ENCODE assay signal across 7 mouse cellular contexts in genomic region chr11:4836755-4837154, GRCm38 (mm10). TPM values are rescaled to one million over a fixed set of nuclear protein-coding genes. Genes with fewer than 3 reads are reported as not detected.
DNase-seq lines count a peak whose midpoint lies in the region; TF ChIP-seq lines count a peak whose summit lies in the region.

No protein-coding gene starts in this region.

- no peaks in the 10 kb centered on the region for H3K9me3 ChIP-seq in ES-Bruce4 (replicated peaks; ENCODE audit: control insufficient read depth, insufficient read depth, low read length, poor library complexity, severe bottlenecking)

- intact Hi-C loops in left cerebral cortex, adult 2 months (cut with DNase I), result loop anchor here (5.0 kb wide), 1 partner anchor 124 kb away; no protein-coding TSS in a partner anchor
- intact Hi-C loops in gastrocnemius, postnatal 14 days (cut with DNase I; ENCODE audit: low total_unique reads), result no loop called here
- intact Hi-C loops in left cerebral cortex, postnatal 25 days (cut with DNase I), result no loop called here

- no peak for DNase-seq in left cerebral cortex, adult 2 months (ENCODE audit: extremely low spot score in 1 of 2, low spot score in 2 of 2)
- DNase-seq in left cerebral cortex, adult 11 months (ENCODE audit: low spot score), result no peak
- peak; percentile 77 for DNase-seq in adrenal gland, postnatal 14 days
- DNase-seq in gastrocnemius, postnatal 14 days, result peak; percentile 35
- DNase-seq in left cerebral cortex, postnatal 25 days (ENCODE audit: low spot score in 2 of 2), result peak; percentile 38 to 41
- peak; percentile 30 for DNase-seq in right cerebral cortex, postnatal 4 days

- no peaks in the 10 kb centered on the region for H3K27me3 ChIP-seq in ES-Bruce4 (ENCODE audit: control insufficient read depth, insufficient read depth, low read length, poor library complexity, severe bottlenecking)

- no peak overlapping the region for H3K27ac ChIP-seq in left cerebral cortex, adult 2 months
- no peak overlapping the region for H3K27ac ChIP-seq in ES-Bruce4 (ENCODE audit: insufficient read depth, low read length)

- no peaks in the 10 kb centered on the region for H3K36me3 ChIP-seq in ES-Bruce4 (ENCODE audit: control insufficient read depth, insufficient read depth, low read length, poor library complexity, severe bottlenecking)

- no peak for TF ChIP-seq POLR2A in ES-Bruce4 (IDR thresholded peaks at IDR 0.05; ENCODE audit: insufficient read depth, low read length)

- H3K4me1 ChIP-seq in ES-Bruce4 (ENCODE audit: control insufficient read depth, insufficient read depth, low read length), result no peaks in the 10 kb centered on the region

- no peak for TF ChIP-seq EP300 in ES-Bruce4 (IDR thresholded peaks at IDR 0.05; ENCODE audit: insufficient read depth, low read depth, low read length)

- no peak overlapping the region for H3K9ac ChIP-seq in ES-Bruce4 (ENCODE audit: low read depth, poor library complexity, severe bottlenecking)

- H3K4me3 ChIP-seq in left cerebral cortex, adult 2 months, result no peak overlapping the region
- no peak overlapping the region for H3K4me3 ChIP-seq in ES-Bruce4 (ENCODE audit: low read depth, low read length)

- peak; percentile 80 for TF ChIP-seq CTCF in left cerebral cortex, adult 2 months (IDR thresholded peaks at IDR 0.05)
- TF ChIP-seq CTCF in ES-Bruce4 (IDR thresholded peaks at IDR 0.05; ENCODE audit: low read depth, low read length), result peak; percentile 45

RNA-seq across cellular contexts. Expression of gene Nf2, which starts 12.6 kb away (rescaled TPM):
- total RNA-seq in left cerebral cortex, adult 2 months (2021), result 10 to 100 TPM; 74.3 to 74.7 TPM
- 77.7 and 81.5 TPM in 2 replicates for polyA plus RNA-seq in ES-Bruce4 (2011; ENCODE audit: insufficient read depth, insufficient read length, low read depth, missing spikeins)
- 102 and 106 TPM in 2 replicates for total RNA-seq in adrenal gland, postnatal 14 days (2021)
- 10 to 100 TPM; 35.2 to 40.9 TPM for total RNA-seq in gastrocnemius, postnatal 14 days (2021)
- total RNA-seq in left cerebral cortex, postnatal 25 days (2021), result 10 to 100 TPM; 76.2 to 76.5 TPM

RNA-seq across cellular contexts. Expression of gene Nipsnap1, which starts 37.0 kb away (rescaled TPM):
- 10 to 100 TPM; 84.8 to 85.8 TPM for total RNA-seq in left cerebral cortex, adult 2 months (2021)
- 83.4 and 91.2 TPM in 2 replicates for polyA plus RNA-seq in ES-Bruce4 (2011; ENCODE audit: insufficient read depth, insufficient read length, low read depth, missing spikeins)
- 23.1 and 41.1 TPM in 2 replicates for total RNA-seq in adrenal gland, postnatal 14 days (2021)
- under 1 TPM; 0.84 to 0.90 TPM for total RNA-seq in gastrocnemius, postnatal 14 days (2021)
- 10 to 100 TPM; 76.3 to 86.3 TPM for total RNA-seq in left cerebral cortex, postnatal 25 days (2021)

RNA-seq across cellular contexts. Expression of gene Thoc5, which starts 58.4 kb away (rescaled TPM):
- total RNA-seq in left cerebral cortex, adult 2 months (2021), result 10 to 100 TPM; 37.4 to 38.9 TPM
- polyA plus RNA-seq in ES-Bruce4 (2011; ENCODE audit: insufficient read depth, insufficient read length, low read depth, missing spikeins), result 51.3 and 52.3 TPM in 2 replicates
- total RNA-seq in adrenal gland, postnatal 14 days (2021), result 29.9 and 34.6 TPM in 2 replicates
- 10 to 100 TPM; 11.4 to 13.0 TPM for total RNA-seq in gastrocnemius, postnatal 14 days (2021)
- total RNA-seq in left cerebral cortex, postnatal 25 days (2021), result 10 to 100 TPM; 34.4 to 37.6 TPM

Comparison
In these comparisons a context has a peak if more than half of its experiments do, and no peak if none do; other contexts are left out.
1. DNase-seq: peak in adrenal gland, postnatal 14 days (single experiment), gastrocnemius, postnatal 14 days (single experiment), left cerebral cortex, postnatal 25 days (2 of 2) and right cerebral cortex, postnatal 4 days (single experiment); none in left cerebral cortex, adult 2 months (0 of 2) and left cerebral cortex, adult 11 months (single experiment).
2. RNA of gene Nipsnap1, which starts 37.0 kb away (total RNA-seq): 76.3 to 86.3 TPM in left cerebral cortex, postnatal 25 days, 84.8 to 85.8 TPM in left cerebral cortex, adult 2 months and 23.1 to 41.1 TPM in adrenal gland, postnatal 14 days; 0.84 to 0.90 TPM in gastrocnemius, postnatal 14 days; every median in the first group is over 10 times any median in the second.